Mouse (Mus musculus): ENCODE data around the gene Mbtps1. TPM values are rescaled to one million over a fixed set of nuclear protein-coding genes. Genes with fewer than 3 reads are reported as not detected.

The Mbtps1 gene
- polyA plus RNA-seq, 1 experiment from 2014 or later: 37.1 TPM

DNA sequence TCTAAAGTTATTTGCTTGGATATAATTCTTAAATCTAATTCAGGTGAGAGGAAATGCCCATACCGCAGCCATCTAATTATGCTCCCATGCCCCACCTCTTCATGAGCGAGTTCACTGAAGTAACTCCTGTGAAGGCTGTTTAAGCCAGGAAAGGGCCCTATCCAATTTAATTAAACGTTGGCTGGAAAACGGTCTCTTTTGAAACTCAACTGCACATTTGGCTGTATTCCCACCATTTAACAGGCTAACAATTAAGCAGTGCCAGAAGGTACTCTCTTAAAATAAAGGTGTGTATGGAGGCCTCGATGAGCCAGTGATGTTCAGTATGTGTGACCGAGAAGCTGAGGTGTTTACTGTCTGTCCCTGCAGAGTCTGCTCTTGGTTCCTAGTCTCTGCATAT lies 2.7 kb downstream of the Mbtps1 start:
- Histone ChIP-seq H3K9me3 (ENCODE audit: control insufficient read depth, low read length) (no peaks in the 10 kb centered on the region), H3K4me3 (ENCODE audit: low read depth, low read length) (no peak overlapping the region), H3K27me3 (ENCODE audit: control insufficient read depth, insufficient read depth, low read length) (no peaks in the 10 kb centered on the region), H3K4me2 (replicated peaks; ENCODE audit: low read depth) (no peak overlapping the region), H3K9ac (ENCODE audit: low read length) (no peak overlapping the region), H3K4me1 (replicated peaks; ENCODE audit: control insufficient read depth, insufficient read depth) (peaks cover 4% of the 10 kb centered on the region; the same call in 1 of the 2 replicates), H3K36me3 (ENCODE audit: control insufficient read depth, insufficient read depth, low read length) (no peaks in the 10 kb centered on the region), H3K27ac (replicated peaks) (no peak overlapping the region)
- no peak for ATAC-seq (ENCODE audit: low FRiP score, low TSS enrichment)
- TF ChIP-seq CTCF (IDR thresholded peaks at IDR 0.05; ENCODE audit: low read depth) (no peak), EP300 (optimal IDR thresholded peaks at IDR 0.05) (no peak)
- DNase-seq (ENCODE audit: low spot score): no peak
- WGBS: 64% methylated on average over 6 of the region's 6 CpGs

DNA sequence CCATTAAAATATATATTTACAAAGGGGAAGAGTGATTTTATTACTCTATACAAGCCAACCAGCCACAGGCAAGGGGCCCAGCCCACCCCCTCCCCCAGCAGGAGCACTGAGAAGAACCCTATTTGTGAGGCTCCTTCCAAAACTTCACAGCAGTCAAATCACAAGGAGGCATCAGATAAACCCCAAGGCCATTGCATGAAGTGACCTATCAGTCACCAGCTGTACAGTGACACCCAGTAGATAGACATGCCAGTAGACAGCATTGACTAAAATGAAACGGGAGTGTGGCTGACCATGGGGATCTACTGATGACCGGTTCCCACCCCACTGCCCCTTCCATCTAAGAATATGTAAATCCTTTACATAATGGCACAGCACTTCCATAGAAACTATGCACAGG lies 5.6 kb downstream of the Mbtps1 start:
- 68% methylated on average over 2 of the region's 2 CpGs for WGBS
- DNase-seq (ENCODE audit: low spot score): no peak
- Histone ChIP-seq H3K36me3 (ENCODE audit: control insufficient read depth, insufficient read depth, low read length) (no peaks in the 10 kb centered on the region), H3K27ac (replicated peaks) (no peak overlapping the region; the same call in 1 of the 2 replicates), H3K4me1 (replicated peaks; ENCODE audit: control insufficient read depth, insufficient read depth) (peaks cover 4% of the 10 kb centered on the region; the same call in 1 of the 2 replicates), H3K4me2 (replicated peaks; ENCODE audit: low read depth) (no peak overlapping the region), H3K27me3 (ENCODE audit: control insufficient read depth, insufficient read depth, low read length) (no peaks in the 10 kb centered on the region), H3K4me3 (ENCODE audit: low read depth, low read length) (no peak overlapping the region), H3K9ac (ENCODE audit: low read length) (no peak overlapping the region), H3K9me3 (ENCODE audit: control insufficient read depth, low read length) (no peaks in the 10 kb centered on the region)
- no peak for ATAC-seq (ENCODE audit: low FRiP score, low TSS enrichment)
- no peak for TF ChIP-seq EP300 (optimal IDR thresholded peaks at IDR 0.05)
- TF ChIP-seq CTCF (IDR thresholded peaks at IDR 0.05; ENCODE audit: low read depth): no peak

DNA sequence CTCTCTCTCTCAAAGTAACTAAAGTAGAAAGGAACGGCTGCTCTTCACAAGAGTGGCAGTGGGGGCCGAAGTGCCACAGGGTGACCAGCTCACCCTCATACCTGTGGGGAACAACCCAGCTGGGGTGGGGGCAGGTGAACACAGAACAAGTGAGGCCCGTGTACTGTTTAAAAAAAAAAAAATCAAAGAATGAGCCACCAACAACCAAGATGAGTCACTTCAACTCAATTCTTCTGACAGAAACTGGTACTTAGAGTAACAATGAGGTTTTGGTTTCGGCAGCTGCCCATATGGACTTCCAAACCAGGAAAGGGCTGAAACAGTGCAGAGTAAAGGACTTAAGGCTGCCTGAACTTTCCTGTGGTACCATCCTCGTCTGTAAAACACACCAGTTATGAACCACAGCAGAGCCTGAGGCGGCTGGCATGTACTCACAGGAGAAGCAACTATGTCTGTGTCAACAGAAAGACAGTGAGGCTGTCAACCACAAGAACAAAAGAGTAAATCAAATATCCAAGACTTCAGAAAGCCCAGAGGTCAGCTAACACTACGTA lies 9.9 kb downstream of the Mbtps1 start:
- 49% methylated on average over 7 of the region's 7 CpGs for WGBS
- H3K9me3 ChIP-seq (ENCODE audit: control insufficient read depth, low read length): no peaks in the 10 kb centered on the region
- H3K9ac ChIP-seq (ENCODE audit: low read length): no peak overlapping the region
- DNase-seq (ENCODE audit: low spot score) (no peak), ATAC-seq (ENCODE audit: low FRiP score, low TSS enrichment) (no peak)
- no peaks in the 10 kb centered on the region for H3K27me3 ChIP-seq (ENCODE audit: control insufficient read depth, insufficient read depth, low read length)
- no peak overlapping the region for H3K4me3 ChIP-seq (ENCODE audit: low read depth, low read length)
- 0 out of 2 replicates have a peak overlapping the region, but pooled peaks have one; percentile 18 for H3K27ac ChIP-seq (replicated peaks)
- H3K4me2 ChIP-seq (replicated peaks; ENCODE audit: low read depth): no peak overlapping the region
- H3K36me3 ChIP-seq (ENCODE audit: control insufficient read depth, insufficient read depth, low read length): peaks cover 6% of the 10 kb centered on the region; the same call in 1 of the 2 replicates
- peaks cover 2% of the 10 kb centered on the region; the same call in 1 of the 2 replicates for H3K4me1 ChIP-seq (replicated peaks; ENCODE audit: control insufficient read depth, insufficient read depth)
- TF ChIP-seq EP300 (optimal IDR thresholded peaks at IDR 0.05): no peak
- TF ChIP-seq CTCF (IDR thresholded peaks at IDR 0.05; ENCODE audit: low read depth): no peak

GRCm38 (mm10) chr8:119547019-119547691 lies 11.4 kb downstream of the Mbtps1 start:
- ATAC-seq (ENCODE audit: low FRiP score, low TSS enrichment) (peak; percentile 82), DNase-seq (ENCODE audit: low spot score) (peak; percentile 75)
- Histone ChIP-seq H3K4me1 (replicated peaks; ENCODE audit: control insufficient read depth, insufficient read depth) (no peaks in the 10 kb centered on the region; the same call in 1 of the 2 replicates), H3K4me3 (ENCODE audit: low read depth, low read length) (no peak overlapping the region), H3K4me2 (replicated peaks; ENCODE audit: low read depth) (no peak overlapping the region), H3K9me3 (ENCODE audit: control insufficient read depth, low read length) (no peaks in the 10 kb centered on the region), H3K27me3 (ENCODE audit: control insufficient read depth, insufficient read depth, low read length) (no peaks in the 10 kb centered on the region), H3K27ac (replicated peaks) (no peak overlapping the region; the same call in 1 of the 2 replicates), H3K36me3 (ENCODE audit: control insufficient read depth, insufficient read depth, low read length) (peaks cover 6% of the 10 kb centered on the region), H3K9ac (ENCODE audit: low read length) (peak overlapping the region; percentile 35; the same call in 1 of the 2 replicates)
- TF ChIP-seq EP300 (optimal IDR thresholded peaks at IDR 0.05) (no peak), CTCF (IDR thresholded peaks at IDR 0.05; ENCODE audit: low read depth) (no peak)
- 46% methylated on average over 18 of the region's 18 CpGs for WGBS

- DNase-seq (ENCODE audit: low spot score) (no peak), ATAC-seq (ENCODE audit: low FRiP score, low TSS enrichment) (no peak)
- no peaks in the 10 kb centered on the region for H3K9me3 ChIP-seq (ENCODE audit: control insufficient read depth, low read length)
- no peak overlapping the region for H3K4me2 ChIP-seq (replicated peaks; ENCODE audit: low read depth)
- no peaks in the 10 kb centered on the region; the same call in 1 of the 2 replicates for H3K4me1 ChIP-seq (replicated peaks; ENCODE audit: control insufficient read depth, insufficient read depth)
- no peak for TF ChIP-seq EP300 (optimal IDR thresholded peaks at IDR 0.05)
- TF ChIP-seq CTCF (IDR thresholded peaks at IDR 0.05; ENCODE audit: low read depth): no peak
- H3K27me3 ChIP-seq (ENCODE audit: control insufficient read depth, insufficient read depth, low read length): no peaks in the 10 kb centered on the region
- no peak overlapping the region for H3K4me3 ChIP-seq (ENCODE audit: low read depth, low read length)
- H3K9ac ChIP-seq (ENCODE audit: low read length): no peak overlapping the region
- H3K36me3 ChIP-seq (ENCODE audit: control insufficient read depth, insufficient read depth, low read length): peaks cover 15% of the 10 kb centered on the region
- WGBS: 83% methylated on average over 6 of the region's 6 CpGs
- H3K27ac ChIP-seq (replicated peaks): no peak overlapping the region
Observed at GRCm38 (mm10) chr8:119545791-119546190, 12.7 kb downstream of the Mbtps1 start.

DNA sequence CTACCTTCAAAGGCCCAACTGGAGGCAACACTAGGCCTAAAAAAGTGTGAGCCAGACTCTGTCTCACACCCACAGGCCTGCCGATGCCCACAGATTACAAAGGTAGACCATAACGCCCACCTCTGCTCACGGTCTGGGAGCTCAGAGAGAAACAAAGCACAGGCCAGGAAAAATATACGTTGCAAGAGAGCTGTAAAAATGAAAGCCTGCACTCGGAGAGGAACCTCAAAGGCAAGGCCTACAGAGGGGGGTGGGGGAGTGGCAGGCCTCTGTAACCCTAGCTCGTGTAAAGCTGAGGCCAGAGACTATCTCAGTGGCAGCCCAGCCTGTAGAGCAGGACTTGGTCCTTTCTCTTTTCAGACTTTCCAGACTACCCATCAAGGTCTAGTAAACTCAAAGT lies 13.4 kb downstream of the Mbtps1 start:
- TF ChIP-seq CTCF (IDR thresholded peaks at IDR 0.05; ENCODE audit: low read depth) (no peak), EP300 (optimal IDR thresholded peaks at IDR 0.05) (no peak)
- ATAC-seq (ENCODE audit: low FRiP score, low TSS enrichment) (no peak), DNase-seq (ENCODE audit: low spot score) (no peak)
- Histone ChIP-seq H3K27me3 (ENCODE audit: control insufficient read depth, insufficient read depth, low read length) (no peaks in the 10 kb centered on the region), H3K36me3 (ENCODE audit: control insufficient read depth, insufficient read depth, low read length) (peaks cover 18% of the 10 kb centered on the region), H3K27ac (replicated peaks) (no peak overlapping the region), H3K9me3 (ENCODE audit: control insufficient read depth, low read length) (no peaks in the 10 kb centered on the region), H3K4me2 (replicated peaks; ENCODE audit: low read depth) (no peak overlapping the region), H3K4me3 (ENCODE audit: low read depth, low read length) (no peak overlapping the region), H3K9ac (ENCODE audit: low read length) (no peak overlapping the region), H3K4me1 (replicated peaks; ENCODE audit: control insufficient read depth, insufficient read depth) (no peaks in the 10 kb centered on the region; the same call in 1 of the 2 replicates)
- 65% methylated on average over 6 of the region's 6 CpGs for WGBS

Measured in stomach, postnatal 0 days (tissue).